18 mouse cellular contexts compared by ENCODE assay signal in the genomic region with DNA sequence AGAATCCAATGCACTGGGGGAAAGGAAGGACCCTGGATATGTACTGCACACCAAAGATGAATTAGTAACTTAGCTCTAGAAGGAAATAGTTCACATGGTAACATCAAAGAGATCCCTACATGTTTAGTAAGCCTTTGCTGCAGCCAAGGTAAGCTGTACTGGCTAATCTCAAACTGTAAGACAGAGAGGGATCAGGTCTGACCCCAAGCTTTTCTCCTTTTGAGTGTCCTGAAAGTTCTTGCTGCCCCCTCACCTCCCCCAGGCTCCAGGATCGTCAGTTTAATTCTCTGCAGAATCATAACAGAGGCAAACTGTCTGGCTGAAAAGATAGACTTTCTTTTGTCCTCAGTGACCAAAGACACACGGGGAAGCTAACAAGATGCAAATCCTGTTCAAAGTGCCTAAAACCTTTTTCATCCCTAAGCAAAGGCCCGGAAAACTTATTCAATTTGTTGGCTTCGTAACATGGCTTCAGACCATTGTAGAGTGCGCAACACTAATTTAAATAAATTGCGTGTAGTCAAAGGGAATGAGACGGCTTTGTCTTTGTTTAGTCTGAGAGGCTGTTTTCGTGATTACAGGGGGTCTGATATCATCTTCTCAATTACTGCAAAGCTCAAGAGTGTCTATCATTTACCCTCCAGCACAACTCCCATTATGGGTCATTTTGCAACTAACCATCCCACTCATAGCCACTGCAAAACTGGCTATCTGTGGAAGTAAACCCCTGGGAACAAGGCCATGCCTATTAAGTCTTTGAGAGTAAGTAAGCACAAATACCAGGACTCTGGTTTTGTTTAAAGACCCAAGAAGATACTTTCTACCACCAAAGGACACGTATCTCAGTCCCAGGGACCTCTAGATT. TPM values are rescaled to one million over a fixed set of nuclear protein-coding genes. Genes with fewer than 3 reads are reported as not detected.
DNase-seq lines count a peak whose midpoint lies in the region; ATAC-seq and TF ChIP-seq lines count a peak whose summit lies in the region.
"Had no signal": no experiment of that assay in that cellular context is flagged by ENCODE, and none has a peak within 500 bp of the region (broad histone marks: within the 10 kb centered on the region; RNA-seq: fewer than 3 reads in every experiment).

No protein-coding gene starts in this region.

- ATAC-seq in intestine, embryonic 15.5 days: no peak
- ATAC-seq in intestine, postnatal 0 days: no peak
- ATAC-seq in forebrain, embryonic 15.5 days (replicated peaks): no peak; the same call in 1 of the 2 replicates
- ATAC-seq in midbrain, embryonic 11.5 days (ENCODE audit: low FRiP score): peak; percentile 71
- no peak for ATAC-seq in neural tube, embryonic 15.5 days (ENCODE audit: low FRiP score)

- no peaks in the 10 kb centered on the region for H3K27me3 ChIP-seq in intestine, embryonic 15.5 days (replicated peaks)
- H3K27me3 ChIP-seq in intestine, postnatal 0 days (replicated peaks; ENCODE audit: control insufficient read depth, insufficient read depth, low read length): no peaks in the 10 kb centered on the region
- no peaks in the 10 kb centered on the region for H3K27me3 ChIP-seq in forebrain, embryonic 15.5 days
- no peaks in the 10 kb centered on the region for H3K27me3 ChIP-seq in midbrain, embryonic 11.5 days (ENCODE audit: control insufficient read depth, insufficient read depth, low read length)
- no peaks in the 10 kb centered on the region for H3K27me3 ChIP-seq in neural tube, embryonic 15.5 days (replicated peaks)
- H3K27me3 ChIP-seq: embryonic facial prominence, embryonic 12.5 days had no signal

- H3K9ac ChIP-seq in intestine, embryonic 15.5 days: no peak overlapping the region
- no peak overlapping the region for H3K9ac ChIP-seq in intestine, postnatal 0 days (ENCODE audit: low read depth, low read length)
- H3K9ac ChIP-seq in forebrain, embryonic 15.5 days (replicated peaks): peak overlapping the region; percentile 29
- no peak overlapping the region for H3K9ac ChIP-seq in midbrain, embryonic 11.5 days (ENCODE audit: low read length)
- H3K9ac ChIP-seq in neural tube, embryonic 15.5 days (replicated peaks): no peak overlapping the region
- H3K9ac ChIP-seq: embryonic facial prominence, embryonic 12.5 days; heart, embryonic 15.5 days; limb, embryonic 13.5 days had no signal

- no peaks in the 10 kb centered on the region; the same call in 1 of the 2 replicates for H3K36me3 ChIP-seq in intestine, embryonic 15.5 days
- 0 out of 2 replicates have a peak, but pooled peaks cover 3% of the 10 kb centered on the region for H3K36me3 ChIP-seq in intestine, postnatal 0 days (ENCODE audit: control insufficient read depth, insufficient read depth)
- peaks cover 3% of the 10 kb centered on the region; the same call in 1 of the 2 replicates for H3K36me3 ChIP-seq in forebrain, embryonic 15.5 days
- no peaks in the 10 kb centered on the region for H3K36me3 ChIP-seq in midbrain, embryonic 11.5 days (ENCODE audit: control insufficient read depth, insufficient read depth, low read length)
- no peaks in the 10 kb centered on the region for H3K36me3 ChIP-seq in neural tube, embryonic 15.5 days
- H3K36me3 ChIP-seq: embryonic facial prominence, embryonic 12.5 days; heart, embryonic 15.5 days; limb, embryonic 13.5 days had no signal

- H3K4me2 ChIP-seq in intestine, embryonic 15.5 days (replicated peaks): no peak overlapping the region
- H3K4me2 ChIP-seq in intestine, postnatal 0 days (replicated peaks; ENCODE audit: low read depth): no peak overlapping the region
- peak overlapping the region; percentile 22; the same call in 1 of the 2 replicates for H3K4me2 ChIP-seq in forebrain, embryonic 15.5 days (replicated peaks)
- peak overlapping the region; percentile 16; the same call in 1 of the 2 replicates for H3K4me2 ChIP-seq in midbrain, embryonic 11.5 days
- peak overlapping the region; percentile 22; the same call in 1 of the 2 replicates for H3K4me2 ChIP-seq in neural tube, embryonic 15.5 days
- H3K4me2 ChIP-seq: embryonic facial prominence, embryonic 12.5 days; heart, embryonic 15.5 days had no signal

- TF ChIP-seq CTCF in intestine, postnatal 0 days (IDR thresholded peaks at IDR 0.05; ENCODE audit: low read depth): no peak
- no peak for TF ChIP-seq CTCF in left cerebral cortex, adult 2 months (IDR thresholded peaks at IDR 0.05)

- no peak overlapping the region for H3K4me3 ChIP-seq in intestine, embryonic 15.5 days (replicated peaks)
- no peak overlapping the region for H3K4me3 ChIP-seq in intestine, postnatal 0 days (ENCODE audit: low read depth, low read length)
- H3K4me3 ChIP-seq in forebrain, embryonic 15.5 days: no peak overlapping the region
- H3K4me3 ChIP-seq in midbrain, embryonic 11.5 days (ENCODE audit: low read depth, low read length): no peak overlapping the region
- no peak overlapping the region for H3K4me3 ChIP-seq in neural tube, embryonic 15.5 days (replicated peaks)
- H3K4me3 ChIP-seq in left cerebral cortex, adult 2 months: no peak overlapping the region
- H3K4me3 ChIP-seq: embryonic facial prominence, embryonic 12.5 days; heart, embryonic 15.5 days; limb, embryonic 13.5 days; myocyte had no signal

- no peaks in the 10 kb centered on the region for H3K9me3 ChIP-seq in intestine, embryonic 15.5 days
- H3K9me3 ChIP-seq in intestine, postnatal 0 days (ENCODE audit: control insufficient read depth): no peaks in the 10 kb centered on the region
- no peaks in the 10 kb centered on the region for H3K9me3 ChIP-seq in forebrain, embryonic 15.5 days
- no peaks in the 10 kb centered on the region for H3K9me3 ChIP-seq in midbrain, embryonic 11.5 days (ENCODE audit: control insufficient read depth, low read length)
- no peaks in the 10 kb centered on the region for H3K9me3 ChIP-seq in neural tube, embryonic 15.5 days (replicated peaks)
- H3K9me3 ChIP-seq: embryonic facial prominence, embryonic 12.5 days; heart, embryonic 15.5 days; limb, embryonic 13.5 days had no signal

- 69% methylated on average over 9 of the region's 9 CpGs for WGBS in intestine, embryonic 15.5 days
- 74% methylated on average over 9 of the region's 9 CpGs for WGBS in intestine, postnatal 0 days
- WGBS in forebrain, embryonic 15.5 days: 14% methylated on average over 9 of the region's 9 CpGs
- WGBS in midbrain, embryonic 11.5 days: 27% methylated on average over 9 of the region's 9 CpGs
- WGBS in neural tube, embryonic 15.5 days: 30% methylated on average over 9 of the region's 9 CpGs

- H3K4me1 ChIP-seq in intestine, embryonic 15.5 days (replicated peaks): peaks cover 20% of the 10 kb centered on the region
- peaks cover 5% of the 10 kb centered on the region for H3K4me1 ChIP-seq in intestine, postnatal 0 days (replicated peaks; ENCODE audit: control insufficient read depth, insufficient read depth, low read length)
- peaks cover 69% of the 10 kb centered on the region for H3K4me1 ChIP-seq in forebrain, embryonic 15.5 days
- H3K4me1 ChIP-seq in midbrain, embryonic 11.5 days (ENCODE audit: control insufficient read depth, insufficient read depth, low read length): peaks cover 41% of the 10 kb centered on the region
- peaks cover 48% of the 10 kb centered on the region for H3K4me1 ChIP-seq in neural tube, embryonic 15.5 days

- intact Hi-C loops in left cerebral cortex, adult 2 months (cut with DNase I): no loop called here

- peak; percentile 91 for DNase-seq in midbrain, embryonic 11.5 days (ENCODE audit: low spot score, missing footprints)
- no peak for DNase-seq in gastrocnemius, postnatal 10 days
- no peak for DNase-seq in heart, adult 11 months
- no peak for DNase-seq in left cerebral cortex, adult 2 months (ENCODE audit: extremely low spot score in 1 of 2, low spot score in 2 of 2)
- DNase-seq: adrenal gland, postnatal 14 days; cerebellum, postnatal 25 days; kidney, adult 18-20 months; kidney, postnatal 36 days; lung, adult 18-20 months; thymus, adult 2 months had no signal

- 0 out of 2 replicates have a peak overlapping the region, but pooled peaks have one; percentile 19 for H3K27ac ChIP-seq in intestine, embryonic 15.5 days
- no peak overlapping the region for H3K27ac ChIP-seq in intestine, postnatal 0 days (ENCODE audit: low read depth, low read length)
- peak overlapping the region; percentile 98 for H3K27ac ChIP-seq in forebrain, embryonic 15.5 days (replicated peaks)
- peak overlapping the region; percentile 67 for H3K27ac ChIP-seq in midbrain, embryonic 11.5 days (ENCODE audit: low read depth, low read length)
- peak overlapping the region; percentile 75 for H3K27ac ChIP-seq in neural tube, embryonic 15.5 days (replicated peaks)
- H3K27ac ChIP-seq in left cerebral cortex, adult 2 months: no peak overlapping the region
- H3K27ac ChIP-seq: embryonic facial prominence, embryonic 12.5 days; heart, embryonic 15.5 days had no signal

RNA-seq across cellular contexts. Expression of a gene that starts 52.8 kb away (rescaled TPM):
- 50.1 and 57.2 TPM in 2 replicates for polyA plus RNA-seq in intestine, embryonic 15.5 days (2015; fragmentation: Nextera tagmentation; extraction: Ambion mirVana)
- polyA plus RNA-seq in intestine, postnatal 0 days (2015; fragmentation: Nextera tagmentation; extraction: Ambion mirVana): 21.2 and 22.5 TPM in 2 replicates
- polyA plus RNA-seq in forebrain, embryonic 15.5 days (2015; fragmentation: Nextera tagmentation; extraction: Ambion mirVana): 188 and 194 TPM in 2 replicates
- polyA plus RNA-seq in midbrain, embryonic 11.5 days (2014; fragmentation: Nextera tagmentation; extraction: Ambion mirVana): 128 and 137 TPM in 2 replicates
- 108 and 137 TPM in 2 replicates for polyA plus RNA-seq in neural tube, embryonic 15.5 days (2015; fragmentation: Nextera tagmentation; extraction: Ambion mirVana)
- total RNA-seq in gastrocnemius, postnatal 10 days (2021): 10 to 100 TPM in 1 of 2 experiments, 1 to 10 TPM in 1; 8.6 to 11.9 TPM
- total RNA-seq in left cerebral cortex, adult 2 months (2021): 100 to 1,000 TPM; 246 to 280 TPM

Comparison
In these comparisons a context has a peak if more than half of its experiments do, and no peak if none do; other contexts are left out.
1. H3K27ac ChIP-seq: peak in intestine, embryonic 15.5 days (single experiment), forebrain, embryonic 15.5 days (single experiment), midbrain, embryonic 11.5 days (single experiment) and neural tube, embryonic 15.5 days (single experiment); none in intestine, postnatal 0 days (single experiment) and left cerebral cortex, adult 2 months (single experiment).
2. H3K4me2 ChIP-seq: peak in forebrain, embryonic 15.5 days (single experiment), midbrain, embryonic 11.5 days (single experiment) and neural tube, embryonic 15.5 days (single experiment); none in intestine, embryonic 15.5 days (single experiment) and intestine, postnatal 0 days (single experiment).